Mouse (Mus musculus): ENCODE measurements around the gene Per2. TPM values are rescaled to one million over a fixed set of nuclear protein-coding genes. Genes with fewer than 3 reads are reported as not detected.

Per2 gene
- polyA plus RNA-seq, 1 experiment: 1.8 TPM

DNA sequence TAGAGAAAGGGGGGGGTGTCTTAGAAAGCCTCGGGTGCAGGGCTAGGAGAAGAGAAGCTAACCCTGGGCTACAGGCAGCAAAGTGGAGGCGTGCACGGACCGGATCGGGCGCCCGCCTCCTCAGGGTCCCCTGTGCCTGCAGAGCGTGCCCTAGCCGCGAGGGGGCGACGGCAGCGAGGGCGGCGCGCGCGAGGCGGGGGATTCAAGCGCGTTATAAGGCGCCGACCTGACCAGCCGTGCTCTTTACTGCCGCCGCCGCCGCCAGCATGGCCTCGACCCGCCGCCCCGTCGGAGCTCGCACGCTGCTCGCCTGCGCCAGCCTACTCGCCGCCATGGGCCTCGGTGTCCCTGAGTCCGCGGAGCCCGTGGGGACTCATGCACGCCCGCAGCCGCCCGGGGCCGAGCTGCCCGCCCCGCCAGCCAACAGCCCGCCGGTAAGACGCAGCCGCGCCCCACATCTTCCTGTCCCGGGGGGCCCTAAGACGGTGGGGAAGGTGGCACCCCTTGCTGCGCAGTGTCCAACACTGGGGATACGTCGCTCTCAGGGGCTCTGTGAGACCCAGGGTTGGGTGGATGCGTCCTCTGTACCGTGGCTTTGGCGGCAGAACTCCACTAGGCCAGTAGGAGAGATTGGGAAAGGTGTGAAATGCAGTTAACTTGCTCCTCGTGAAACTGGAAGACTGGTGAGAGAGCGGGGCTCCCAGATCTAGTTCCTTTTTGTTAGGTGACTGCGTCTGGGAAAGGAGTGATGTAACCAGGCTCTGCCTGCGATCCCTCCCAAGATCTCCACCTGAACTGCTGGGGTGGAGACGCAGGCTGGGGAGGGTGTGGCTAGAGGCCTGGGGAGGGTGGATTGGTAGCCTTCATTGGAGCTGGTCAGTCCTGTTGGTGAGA is 92.7 kb downstream of the Per2 start, which contains the start of gene Erfe:
TSS of gene Erfe (plus strand) at position 216 of the 894 bp plus-strand sequence.
- no peaks in the 10 kb centered on the region for H3K79me2 ChIP-seq (ENCODE audit: control insufficient read depth, insufficient read depth)
- peaks cover 9% of the 10 kb centered on the region for H3K36me3 ChIP-seq (ENCODE audit: control insufficient read depth, insufficient read depth)
- TF ChIP-seq USF1 (IDR thresholded peaks at IDR 0.05; ENCODE audit: low read depth) (no peak), MYOD1 (IDR thresholded peaks at IDR 0.05; ENCODE audit: control insufficient read depth in 1 of 3, insufficient read length in 2 of 3, low read depth in 2 of 3) (peak in 1 of 3 experiments; percentile 24), SRF (IDR thresholded peaks at IDR 0.05; ENCODE audit: control insufficient read depth, insufficient read length, low read depth) (no peak), E2F4 (IDR thresholded peaks at IDR 0.05; ENCODE audit: insufficient read depth) (peak; percentile 88), POLR2AphosphoS2 (IDR thresholded peaks at IDR 0.05; ENCODE audit: insufficient read length, low read depth) (peak; percentile 80), MAX (IDR thresholded peaks at IDR 0.05; ENCODE audit: low read depth) (no peak), TCF3 (IDR thresholded peaks at IDR 0.05; ENCODE audit: insufficient read length, low read depth) (no peak), CEBPB (IDR thresholded peaks at IDR 0.05; ENCODE audit: insufficient read depth, poor library complexity, severe bottlenecking) (no peak), POLR2A (IDR thresholded peaks at IDR 0.05; ENCODE audit: insufficient read length, low read depth) (peak; percentile 63), TCF12 (IDR thresholded peaks at IDR 0.05; ENCODE audit: insufficient read depth, poor library complexity, severe bottlenecking) (no peak), MYOG (IDR thresholded peaks at IDR 0.05; ENCODE audit: control insufficient read depth in 1 of 3, insufficient read depth in 1 of 3, insufficient read length in 2 of 3, low read depth in 2 of 3) (no peak), REST (IDR thresholded peaks at IDR 0.05; ENCODE audit: insufficient read depth, insufficient read length) (no peak)
- H3ac ChIP-seq (ENCODE audit: control insufficient read depth, insufficient read length): peak within 1 kb of the TSS; percentile 24
- peak within 1 kb of the TSS; percentile 28 for H3K4me3 ChIP-seq
- peak within 1 kb of the TSS; percentile 69 for H3K4me2 ChIP-seq (ENCODE audit: low read depth)
- H3K27me3 ChIP-seq (ENCODE audit: control insufficient read depth, insufficient read depth, insufficient read length): no peaks in the 10 kb centered on the region

Other genes with a start within 250 kb of the Per2 start
- 70.3 TPM for gene Ube2f, start 209.0 kb downstream of the Per2 start, polyA plus RNA-seq (2012; fragmentation: generic; extraction: Trizol)
- gene Scly, start 161.0 kb downstream of the Per2 start, polyA plus RNA-seq (2012; fragmentation: generic; extraction: Trizol): 21.9 TPM
- 0.12 TPM for gene Espnl, start 137.2 kb downstream of the Per2 start, polyA plus RNA-seq (2012; fragmentation: generic; extraction: Trizol)
- 106 TPM for gene Klhl30, start 108.3 kb downstream of the Per2 start, polyA plus RNA-seq (2012; fragmentation: generic; extraction: Trizol)
- 13.1 TPM for gene Erfe, start 92.9 kb downstream of the Per2 start, polyA plus RNA-seq (2012; fragmentation: generic; extraction: Trizol)
- gene Ilkap, start 60.5 kb downstream of the Per2 start, polyA plus RNA-seq (2012; fragmentation: generic; extraction: Trizol): 80.3 TPM
- 250 TPM for gene Hes6, start 45.3 kb downstream of the Per2 start, polyA plus RNA-seq (2012; fragmentation: generic; extraction: Trizol)
- 4.5 TPM for gene Traf3ip1, start 35.3 kb upstream of the Per2 start, polyA plus RNA-seq (2012; fragmentation: generic; extraction: Trizol)
- 14.9 TPM for gene Asb1, start 81.2 kb upstream of the Per2 start, polyA plus RNA-seq (2012; fragmentation: generic; extraction: Trizol)